Mouse (Mus musculus) cerebral cortex, adult 2 months (tissue): Measurements from ENCODE around the gene Gm21985.

ENCODE experiments used
- WGBS: fragments of 180-500 bp; shearing (Covaris S2); methylation state at CpG from one replicate; pipeline ENCODE4 v1.1.7; 2018; 5-methylcytosine and 5-hydroxymethylcytosine counted together

Gene Gm21985

GRCm38 (mm10) chr2:112264364-112264763, 1.8 kb upstream of the Gm21985 start:
- WGBS, result 73% methylated on average over 4 of the region's 4 CpGs

- WGBS, result under 1% methylated on average over 85 of the region's 85 CpGs
Measured at GRCm38 (mm10) chr2:112265448-112266241, 469 bp upstream of the Gm21985 start, which contains the start of gene Slc12a6. Gene Slc12a6, plus strand, starts transcription at chr2:112265825.

- WGBS, result under 1% methylated on average over 10 of the region's 10 CpGs
Measured at GRCm38 (mm10) chr2:112266780-112267179, 666 bp downstream of the Gm21985 start.

- WGBS, result 31% methylated on average over 8 of the region's 8 CpGs
Measured at GRCm38 (mm10) chr2:112267547-112268269, 1.6 kb downstream of the Gm21985 start.

- 79% methylated on average over 2 of the region's 2 CpGs for WGBS
Measured at GRCm38 (mm10) chr2:112270011-112270410, 3.9 kb downstream of the Gm21985 start.

- 96% methylated on average over 2 of the region's 2 CpGs for WGBS
Measured at GRCm38 (mm10) chr2:112272909-112273308, 6.8 kb downstream of the Gm21985 start.

GRCm38 (mm10) chr2:112273474-112273873, 7.4 kb downstream of the Gm21985 start:
- 54% methylated on average over 6 of the region's 6 CpGs for WGBS

- WGBS, result 95% methylated on average over 3 of the region's 3 CpGs
Measured at GRCm38 (mm10) chr2:112276870-112277269, 10.8 kb downstream of the Gm21985 start.

GRCm38 (mm10) chr2:112282846-112283245, 16.7 kb downstream of the Gm21985 start:
- 95% methylated on average over 1 of the region's 1 CpGs for WGBS

GRCm38 (mm10) chr2:112284363-112285030, 18.4 kb downstream of the Gm21985 start:
- 9% methylated on average over 21 of the region's 21 CpGs for WGBS

- WGBS, result 60% methylated on average over 6 of the region's 6 CpGs
Measured at GRCm38 (mm10) chr2:112285031-112285390, 18.9 kb downstream of the Gm21985 start.

GRCm38 (mm10) chr2:112286062-112286461, 19.9 kb downstream of the Gm21985 start:
- WGBS, result 100% methylated on average over 1 of the region's 1 CpGs

- WGBS, result 54% methylated on average over 4 of the region's 4 CpGs
Measured at GRCm38 (mm10) chr2:112287059-112287458, 20.9 kb downstream of the Gm21985 start.

- WGBS, result 55% methylated on average over 3 of the region's 3 CpGs
Measured at GRCm38 (mm10) chr2:112289507-112289906, 23.4 kb downstream of the Gm21985 start.

- WGBS, result 48% methylated on average over 2 of the region's 2 CpGs
Measured at GRCm38 (mm10) chr2:112292823-112293222, 26.7 kb downstream of the Gm21985 start.

GRCm38 (mm10) chr2:112296211-112296610, 30.1 kb downstream of the Gm21985 start:
- 40% methylated on average over 3 of the region's 3 CpGs for WGBS

GRCm38 (mm10) chr2:112298221-112298620, 32.1 kb downstream of the Gm21985 start:
- 87% methylated on average over 4 of the region's 4 CpGs for WGBS

- WGBS, result 55% methylated on average over 3 of the region's 3 CpGs
Measured at GRCm38 (mm10) chr2:112308671-112309070, 42.6 kb downstream of the Gm21985 start.

- 27% methylated on average over 10 of the region's 10 CpGs for WGBS
Measured at GRCm38 (mm10) chr2:112309161-112309600, 43.1 kb downstream of the Gm21985 start.

GRCm38 (mm10) chr2:112315638-112316037, 49.5 kb downstream of the Gm21985 start:
- 91% methylated on average over 7 of the region's 7 CpGs for WGBS

- 84% methylated on average over 2 of the region's 2 CpGs for WGBS
Measured at GRCm38 (mm10) chr2:112318227-112318626, 52.1 kb downstream of the Gm21985 start.

- WGBS, result 46% methylated on average over 7 of the region's 7 CpGs
Measured at GRCm38 (mm10) chr2:112318905-112319304, 52.8 kb downstream of the Gm21985 start.
